Mouse (Mus musculus) layer of hippocampus, postnatal 14 days (tissue): ENCODE results near the gene Anapc11. TPM values are rescaled to one million over a fixed set of nuclear protein-coding genes. Genes with fewer than 3 reads are reported as not detected.

Source experiments
- DNase-seq, 2 experiments: peaks; one replicate each; pipeline ENCODE4 v3.0.0; 2021 to 2022; ENCODE audit warnings: low spot score in 2 of 2, mixed read lengths in 1 of 2
- total RNA-seq, 2 experiments: library from RNA; stranded (reverse); gene quantifications; 2 replicates each; pipeline ENCODE4 v1.2.3; 2021

Anapc11 gene
- total RNA-seq, 2 experiments from 2014 or later = 88.0 to 96.5 TPM

GRCm38 (mm10) chr11:120624680-120625111 is 26.5 kb downstream of the Anapc11 start:
- DNase-seq = peak; percentile 77 to 87

DNA sequence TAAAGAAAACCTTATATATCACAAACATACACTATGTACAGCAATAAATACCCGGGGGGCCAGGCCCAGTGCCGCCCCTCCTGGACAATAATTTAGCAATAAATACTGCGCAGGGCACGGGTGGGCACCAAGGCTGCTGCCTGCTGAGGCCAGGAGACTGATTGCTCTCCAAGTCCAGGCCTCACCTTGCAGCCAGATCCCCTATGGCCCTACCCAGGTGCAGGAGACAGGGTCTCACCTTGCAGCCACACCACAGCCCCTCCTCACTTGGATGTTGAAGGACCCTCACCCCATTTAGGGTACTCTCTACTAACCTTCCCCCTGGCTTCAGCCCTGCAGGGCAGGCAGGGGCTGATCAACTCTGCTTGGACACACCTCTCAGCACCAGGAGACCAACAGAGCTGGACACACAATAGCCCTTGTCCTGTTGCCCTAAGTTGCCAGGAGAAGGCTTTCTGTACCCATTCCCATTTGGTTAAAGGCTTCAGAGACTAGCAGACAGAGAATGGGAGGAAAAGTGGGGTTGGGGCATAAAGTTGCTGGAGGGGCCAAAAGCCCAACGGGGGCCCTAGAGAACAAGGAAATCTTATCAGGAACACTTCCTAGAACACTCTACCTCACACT is 27.0 kb downstream of the Anapc11 start, which contains the start of gene Sirt7:
Gene Sirt7 (minus strand): TSS at position 89 of the 624 bp plus-strand sequence.
- no peak for DNase-seq

GRCm38 (mm10) chr11:120626785-120627467 is 28.7 kb downstream of the Anapc11 start:
- DNase-seq = no peak

GRCm38 (mm10) chr11:120627468-120628300 is 29.5 kb downstream of the Anapc11 start:
- DNase-seq = no peak

DNA sequence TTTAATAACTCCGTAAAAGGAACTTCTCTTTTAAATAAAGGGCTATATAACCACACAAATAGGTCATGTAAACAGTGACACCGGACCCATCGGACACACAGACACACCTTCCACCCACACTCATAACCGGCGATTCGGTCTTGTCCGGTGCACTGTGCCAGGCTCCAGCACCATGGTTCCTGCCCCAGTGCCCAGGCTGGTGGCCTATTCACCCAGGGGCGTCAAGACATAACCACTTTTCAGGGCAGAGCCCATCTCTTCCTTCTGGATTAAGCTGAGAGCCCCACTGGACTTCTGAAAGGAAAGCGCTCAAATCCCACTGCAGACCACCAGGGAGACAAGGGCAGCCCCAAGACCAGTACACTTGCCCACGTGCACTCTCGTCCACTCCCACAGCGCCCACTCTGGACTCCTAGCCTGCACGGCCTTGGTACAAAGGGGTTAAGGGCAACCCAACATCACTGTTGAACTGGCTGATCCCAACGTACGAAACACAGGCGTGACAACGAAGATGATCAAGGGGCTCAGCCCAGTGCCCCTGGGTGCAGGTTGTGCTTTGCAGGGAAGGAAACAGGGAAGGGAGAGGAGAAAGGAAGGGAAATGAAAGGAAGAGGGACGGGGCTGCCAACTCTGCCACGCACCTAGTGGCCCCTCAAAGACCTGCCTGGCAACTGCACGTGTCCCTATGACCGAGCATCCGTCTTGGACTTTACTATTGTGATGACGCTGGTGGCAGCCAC is 30.6 kb downstream of the Anapc11 start:
- DNase-seq = no peak

DNA sequence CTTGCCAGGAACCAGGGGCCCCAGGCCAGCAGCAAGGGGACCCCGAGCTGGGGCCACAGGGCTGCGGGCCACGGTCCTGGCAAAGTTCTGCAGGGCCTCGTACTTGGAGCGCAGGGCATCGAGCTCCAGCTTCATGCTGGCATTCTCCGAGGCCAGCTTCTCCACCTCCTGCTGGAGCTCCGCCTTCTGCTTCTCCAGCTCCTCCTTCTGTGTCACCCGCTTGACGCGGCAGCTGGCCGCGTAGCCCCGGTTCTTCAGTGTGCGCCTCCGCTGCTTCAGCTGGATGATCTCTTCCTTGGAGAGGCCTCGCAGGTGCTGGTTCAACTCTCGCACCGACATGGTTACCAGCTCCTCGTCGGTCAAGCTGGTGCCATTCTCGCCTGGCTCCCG is 31.1 kb downstream of the Anapc11 start:
- no peak for DNase-seq

DNA sequence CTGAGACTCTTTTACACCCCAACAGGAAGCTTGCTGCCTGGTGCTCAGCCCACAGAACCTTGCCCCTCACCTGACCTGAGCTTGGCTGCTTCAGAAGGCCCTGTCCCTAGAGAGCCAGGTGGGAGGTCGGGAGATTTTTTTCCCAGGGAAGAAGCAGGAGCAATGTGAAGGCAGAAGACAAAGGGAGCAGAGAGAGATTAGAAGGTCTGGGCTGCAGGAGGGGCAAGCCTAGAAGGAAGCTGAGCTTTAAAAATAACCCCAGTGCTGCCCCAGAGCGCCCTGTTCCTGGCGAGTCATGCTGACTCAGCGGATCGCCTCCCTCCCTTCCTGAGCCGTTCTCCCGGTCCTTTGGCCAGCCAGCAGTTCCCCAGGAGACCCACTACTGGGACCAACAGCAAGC is 31.7 kb downstream of the Anapc11 start:
- no peak for DNase-seq

GRCm38 (mm10) chr11:120630401-120630871 is 32.2 kb downstream of the Anapc11 start:
- DNase-seq = no peak

DNA sequence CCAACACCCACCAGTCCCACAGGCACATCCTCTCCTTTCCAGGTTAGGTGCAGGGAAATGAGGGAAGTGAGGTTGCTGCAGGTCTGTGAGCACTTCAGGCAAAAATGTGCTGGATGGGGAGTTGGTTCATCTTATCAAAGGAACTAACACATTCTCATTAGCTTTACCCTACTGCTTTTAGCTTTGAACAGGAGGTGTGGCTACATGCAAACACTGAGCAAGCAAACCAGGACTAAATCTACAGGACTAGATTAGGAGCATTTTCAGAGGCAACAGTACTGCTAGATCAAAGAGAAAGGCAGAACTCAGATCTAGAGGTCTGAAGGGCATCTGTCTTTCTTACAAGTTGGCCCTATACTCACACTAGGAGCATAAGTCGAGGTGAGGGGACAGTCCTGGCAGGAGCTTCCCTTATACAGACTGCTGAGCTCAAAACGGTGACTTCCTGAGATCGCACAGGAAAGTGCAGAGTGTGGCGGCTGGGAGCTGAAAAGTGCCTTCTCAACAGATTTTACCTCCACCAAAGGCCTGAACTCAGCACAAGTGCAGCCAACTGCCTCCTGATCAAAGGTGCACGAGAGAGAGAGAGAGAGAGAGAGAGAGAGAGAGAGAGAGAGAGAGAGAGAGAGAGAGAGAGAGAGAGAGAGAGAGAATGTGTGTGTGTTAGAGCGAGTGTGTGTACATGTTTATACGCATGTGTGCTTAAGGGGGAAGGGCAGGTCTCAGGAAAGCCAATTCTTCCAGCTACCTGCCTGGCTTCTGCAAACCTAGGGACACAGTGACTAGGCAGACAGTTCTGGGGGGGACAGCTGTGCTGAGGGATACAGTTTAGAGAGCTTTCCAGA is 32.9 kb downstream of the Anapc11 start:
- DNase-seq = no peak

GRCm38 (mm10) chr11:120631726-120632448 is 33.7 kb downstream of the Anapc11 start:
- no peak for DNase-seq

DNA sequence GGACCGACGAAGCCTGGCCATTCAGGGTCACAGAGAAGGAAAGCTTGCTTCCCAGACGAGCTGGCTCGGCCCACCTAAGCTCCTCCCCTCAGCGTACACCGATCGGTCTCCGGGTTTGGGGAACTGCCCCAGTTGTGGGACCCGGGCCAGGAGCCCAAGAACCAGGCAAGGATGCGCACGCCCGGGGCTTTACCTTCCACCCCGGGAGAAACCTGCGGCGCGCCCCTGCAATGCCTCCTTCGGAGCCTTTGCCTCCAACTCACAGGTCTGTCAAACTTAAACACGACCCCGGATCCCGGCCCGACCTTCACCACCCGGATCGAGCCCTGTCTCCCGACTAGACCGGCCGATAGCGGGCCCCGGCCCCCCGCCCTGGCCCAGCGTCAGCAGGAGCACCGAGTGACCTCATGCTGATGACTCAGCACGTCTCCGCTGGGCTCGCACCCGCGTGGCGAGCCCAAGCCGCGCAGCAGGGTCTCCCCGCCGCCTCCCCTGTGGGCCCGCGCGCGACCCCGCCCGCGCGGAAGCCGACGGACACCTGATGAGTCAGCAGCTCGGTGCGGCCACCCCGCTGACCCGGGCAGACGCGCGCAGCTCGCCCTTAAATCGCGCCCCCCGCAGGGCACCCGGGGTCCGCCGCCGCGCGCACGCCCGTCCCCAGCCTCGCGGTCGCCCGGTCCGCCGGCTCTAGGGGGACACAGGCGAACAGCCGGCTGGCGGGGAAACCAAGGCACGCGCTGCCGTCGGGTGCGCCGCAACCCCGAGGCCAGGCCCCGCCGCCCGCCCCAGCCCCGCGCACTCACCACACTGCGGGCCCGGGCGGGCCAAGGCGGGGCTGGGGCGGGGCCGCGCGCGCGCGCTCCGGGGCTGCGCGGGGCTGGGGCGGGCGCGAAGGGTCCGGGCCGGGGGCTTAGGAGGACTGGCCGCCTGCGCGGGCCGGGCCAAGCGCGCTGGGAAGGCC is 34.6 kb downstream of the Anapc11 start:
- peak; percentile 56 to 70 for DNase-seq

- DNase-seq = peak; percentile 87 to 93
These were observed 35.5 kb downstream of the Anapc11 start, which contains the start of gene Mafg for GRCm38 (mm10) chr11:120633520-120634343. Gene Mafg, minus strand, starts transcription at chr11:120633600.

GRCm38 (mm10) chr11:120634810-120635209 is 36.6 kb downstream of the Anapc11 start:
- DNase-seq = no peak

GRCm38 (mm10) chr11:120641255-120641654 is 43.0 kb downstream of the Anapc11 start:
- no peak for DNase-seq

- no peak for DNase-seq
These were observed 43.6 kb downstream of the Anapc11 start for GRCm38 (mm10) chr11:120641869-120642268.

DNA sequence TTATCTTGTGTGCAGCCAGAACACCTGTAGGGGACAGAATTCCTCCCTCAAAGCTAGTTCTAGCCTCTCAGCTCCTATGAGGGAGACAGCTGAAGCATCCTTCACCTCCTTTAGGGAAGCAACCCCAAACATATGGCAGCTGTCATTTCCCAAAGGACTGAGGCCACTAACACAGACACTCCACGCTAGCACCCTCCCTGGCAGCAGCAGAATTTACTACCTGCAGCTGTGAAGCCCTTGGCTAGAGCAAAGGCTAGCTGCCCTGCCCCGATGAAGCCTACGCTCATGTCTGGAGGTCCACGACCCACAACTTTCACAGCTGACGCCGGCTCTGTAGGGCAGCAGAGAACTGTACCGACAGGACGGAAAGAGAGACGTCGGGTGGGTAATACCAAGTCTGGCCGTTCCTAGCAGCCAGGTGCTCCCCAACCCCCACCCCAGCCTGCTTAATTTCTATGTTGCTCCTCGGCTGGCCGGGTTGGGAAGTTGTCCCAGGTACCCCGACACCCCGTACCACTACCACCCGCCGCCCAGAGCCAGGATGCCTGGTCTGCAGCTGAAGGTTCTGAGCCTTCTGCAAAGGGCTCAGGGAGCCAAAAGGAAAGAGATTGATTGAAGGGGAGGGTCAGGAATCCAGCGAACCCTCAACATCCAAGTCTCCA is 44.8 kb downstream of the Anapc11 start:
- no peak for DNase-seq

DNA sequence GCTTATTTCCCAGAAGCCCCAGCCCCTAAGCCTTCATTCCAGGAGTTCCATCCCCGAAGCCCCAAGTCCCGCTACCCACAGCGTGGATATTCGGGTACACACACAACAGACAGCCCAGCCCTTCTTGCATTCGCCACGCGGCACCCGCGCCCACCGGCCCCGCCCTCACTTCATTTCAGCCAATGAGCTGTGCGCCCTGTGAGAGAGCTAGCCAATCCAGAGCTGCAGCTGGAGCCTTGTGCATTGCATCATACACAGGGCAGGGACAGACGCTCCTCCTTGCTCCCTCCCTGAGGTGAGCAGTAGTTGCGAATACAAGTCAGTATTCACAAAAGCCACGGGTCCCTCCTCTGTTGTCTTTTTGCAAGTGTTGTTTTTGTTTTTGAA is 45.4 kb downstream of the Anapc11 start, which contains the start of gene Pycr1:
Gene Pycr1 (minus strand): TSS at position 169 of the 387 bp plus-strand sequence.
- DNase-seq = peak; percentile 90 to 95
